ENCODE assay signal across 24 mouse cellular contexts in the genomic region with DNA sequence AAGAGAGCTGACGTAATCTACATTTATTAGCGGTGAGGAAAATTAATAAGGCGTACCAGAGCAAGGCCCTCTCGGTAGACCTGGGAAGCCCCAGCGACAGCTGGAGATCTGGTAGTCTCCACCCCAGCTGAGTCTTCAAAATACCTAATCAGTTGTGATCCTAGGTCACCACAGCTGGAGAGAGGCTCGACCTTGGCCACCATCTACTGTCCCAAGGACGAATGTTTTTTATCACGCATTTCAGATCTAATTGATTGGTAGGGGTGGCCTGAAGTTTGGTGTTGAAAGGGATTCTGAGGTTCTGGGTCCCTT. TPM values are rescaled to one million over a fixed set of nuclear protein-coding genes. Genes with fewer than 3 reads are reported as not detected.
DNase-seq lines count a peak whose midpoint lies in the region; ATAC-seq and TF ChIP-seq lines count a peak whose summit lies in the region.
"Had no signal": no experiment of that assay in that cellular context is flagged by ENCODE, and none has a peak within 500 bp of the region (broad histone marks: within the 10 kb centered on the region; RNA-seq: fewer than 3 reads in every experiment).

No protein-coding gene starts in this region.

- no peak overlapping the region for H3K9ac ChIP-seq in heart, embryonic 12.5 days
- no peak overlapping the region for H3K9ac ChIP-seq in lung, embryonic 14.5 days
- no peak overlapping the region for H3K9ac ChIP-seq in limb, embryonic 15.5 days
- H3K9ac ChIP-seq: hindbrain, embryonic 14.5 days; liver, embryonic 15.5 days; neural tube, embryonic 13.5 days had no signal

- ATAC-seq in heart, embryonic 12.5 days (ENCODE audit: insufficient number of reproducible peaks, low FRiP score) = no peak
- ATAC-seq in lung, embryonic 14.5 days (ENCODE audit: insufficient read depth) = no peak
- ATAC-seq in limb, embryonic 15.5 days (ENCODE audit: insufficient number of reproducible peaks, low FRiP score, low TSS enrichment, low read depth) = 0 out of 2 replicates have a peak, but pooled peaks have one; percentile 7

- DNase-seq in adrenal gland, adult (ENCODE audit: inconsistent age in 2 of 2, low spot score in 1 of 2) = peak; percentile 22 to 54
- no peak for DNase-seq in adrenal gland, postnatal 36 days
- DNase-seq in heart, postnatal 4 days = no peak
- DNase-seq in lung, embryonic 14.5 days = peak; percentile 44
- no peak for DNase-seq in lung, postnatal 36 days
- DNase-seq in left cerebral cortex, postnatal 10 days (ENCODE audit: extremely low spot score in 1 of 2, low spot score in 2 of 2) = no peak
- DNase-seq: adrenal gland, postnatal 25 days; cerebellum, adult 11-12 months; cerebellum, postnatal 14 days; kidney, adult 8-10 months; kidney, postnatal 14 days; layer of hippocampus, postnatal 36 days; left cerebral cortex, postnatal 4 days; midbrain, embryonic 14.5 days; thymus, postnatal 14 days had no signal

- H3K27ac ChIP-seq in heart, embryonic 12.5 days (ENCODE audit: poor library complexity, severe bottlenecking) = peak overlapping the region; percentile 69; the same call in 1 of the 2 replicates
- no peak overlapping the region for H3K27ac ChIP-seq in lung, embryonic 14.5 days (ENCODE audit: low read depth)
- no peak overlapping the region for H3K27ac ChIP-seq in limb, embryonic 15.5 days
- H3K27ac ChIP-seq: hindbrain, embryonic 14.5 days; liver, embryonic 15.5 days; neural tube, embryonic 13.5 days had no signal

- H3K36me3 ChIP-seq in heart, embryonic 12.5 days = no peaks in the 10 kb centered on the region
- H3K36me3 ChIP-seq in lung, embryonic 14.5 days (ENCODE audit: insufficient read depth) = no peaks in the 10 kb centered on the region
- no peaks in the 10 kb centered on the region for H3K36me3 ChIP-seq in limb, embryonic 15.5 days
- H3K36me3 ChIP-seq: liver, embryonic 15.5 days; neural tube, embryonic 13.5 days had no signal

- 0 out of 2 replicates have a peak, but pooled peaks cover 5% of the 10 kb centered on the region for H3K27me3 ChIP-seq in heart, embryonic 12.5 days (replicated peaks)
- H3K27me3 ChIP-seq in lung, embryonic 14.5 days (ENCODE audit: insufficient read depth, low read length) = peaks cover 3% of the 10 kb centered on the region; the same call in 1 of the 2 replicates
- H3K27me3 ChIP-seq in limb, embryonic 15.5 days = peaks cover 15% of the 10 kb centered on the region; the same call in 1 of the 2 replicates
- H3K27me3 ChIP-seq: Patski had no signal

- no peak overlapping the region for H3K4me3 ChIP-seq in heart, embryonic 12.5 days
- H3K4me3 ChIP-seq in lung, embryonic 14.5 days (ENCODE audit: low read depth, low read length) = no peak overlapping the region
- no peak overlapping the region for H3K4me3 ChIP-seq in limb, embryonic 15.5 days
- H3K4me3 ChIP-seq: layer of hippocampus, adult 2 months; liver, embryonic 15.5 days; neural tube, embryonic 13.5 days had no signal

- no peak for TF ChIP-seq CTCF in lung, embryonic 14.5 days (IDR thresholded peaks at IDR 0.05; ENCODE audit: low read depth)

- H3K4me2 ChIP-seq in heart, embryonic 12.5 days = peak overlapping the region; percentile 21; the same call in 1 of the 2 replicates
- H3K4me2 ChIP-seq in lung, embryonic 14.5 days = no peak overlapping the region
- H3K4me2 ChIP-seq in limb, embryonic 15.5 days = no peak overlapping the region
- H3K4me2 ChIP-seq: hindbrain, embryonic 14.5 days; liver, embryonic 15.5 days; neural tube, embryonic 13.5 days had no signal

- WGBS in heart, embryonic 12.5 days = 16% methylated on average over 8 of the region's 8 CpGs
- 23% methylated on average over 8 of the region's 8 CpGs for WGBS in lung, embryonic 14.5 days
- 28% methylated on average over 8 of the region's 8 CpGs for WGBS in limb, embryonic 15.5 days

- H3K9me3 ChIP-seq in heart, embryonic 12.5 days (replicated peaks) = no peaks in the 10 kb centered on the region
- no peaks in the 10 kb centered on the region for H3K9me3 ChIP-seq in lung, embryonic 14.5 days (ENCODE audit: low read depth, low read length)
- no peaks in the 10 kb centered on the region for H3K9me3 ChIP-seq in limb, embryonic 15.5 days
- H3K9me3 ChIP-seq: liver, embryonic 15.5 days; neural tube, embryonic 13.5 days had no signal

- intact Hi-C loops in left cerebral cortex, postnatal 10 days (cut with DNase I) = no loop called here

- H3K4me1 ChIP-seq in heart, embryonic 12.5 days (replicated peaks) = peaks cover 82% of the 10 kb centered on the region
- peaks cover 30% of the 10 kb centered on the region for H3K4me1 ChIP-seq in lung, embryonic 14.5 days (ENCODE audit: insufficient read depth)
- H3K4me1 ChIP-seq in limb, embryonic 15.5 days = peaks cover 81% of the 10 kb centered on the region

RNA-seq across cellular contexts. Expression of gene Atoh8, which starts 6.4 kb away (rescaled TPM):
- 1 to 10 TPM; 3.1 to 3.2 TPM for total RNA-seq in adrenal gland, postnatal 36 days (2021)
- polyA plus RNA-seq in heart, embryonic 12.5 days (2016; fragmentation: Nextera tagmentation; extraction: Ambion mirVana) = 14.1 and 14.9 TPM in 2 replicates
- 1 to 10 TPM; 7.2 to 8.6 TPM for total RNA-seq in heart, postnatal 4 days (2021)
- polyA plus RNA-seq in lung, embryonic 14.5 days (2014; fragmentation: Nextera tagmentation; extraction: Ambion mirVana) = 18.7 and 19.3 TPM in 2 replicates
- polyA plus RNA-seq in limb, embryonic 15.5 days (2015; fragmentation: Nextera tagmentation; extraction: Ambion mirVana) = 17.0 and 20.2 TPM in 2 replicates
- 1 to 10 TPM; 1.1 to 1.7 TPM for total RNA-seq in left cerebral cortex, postnatal 10 days (2021)
- total RNA-seq: granulocyte monocyte progenitor cell, adult 5-6 weeks; megakaryocyte progenitor cell, adult 5-6 weeks had no signal

Comparison
In these comparisons a context has a peak if more than half of its experiments do, and no peak if none do; other contexts are left out.
1. DNase-seq: peak in adrenal gland, adult (2 of 2) and lung, embryonic 14.5 days (single experiment); none in adrenal gland, postnatal 36 days (0 of 2), heart, postnatal 4 days (single experiment), lung, postnatal 36 days (single experiment) and left cerebral cortex, postnatal 10 days (0 of 2).